Mouse (Mus musculus) limb, embryonic 10.5 days (tissue): ENCODE data around the gene Med1. TPM values are rescaled to one million over a fixed set of nuclear protein-coding genes. Genes with fewer than 3 reads are reported as not detected.

Source experiments
- DNase-seq: peaks from one replicate; pipeline ENCODE4 v3.0.0-alpha.2; 2017; ENCODE audit warnings: low spot score
- H3K27ac ChIP-seq: fragments of 300-500 bp; sonication (generic); 2 replicates; pipeline ENCODE4 v1.5.1; 2016; ENCODE audit warnings: mild to moderate bottlenecking
- H3K27me3 ChIP-seq: fragments of 300-500 bp; sonication (generic); 2 replicates; pipeline ENCODE4 v1.6.1; 2016; ENCODE audit warnings: low read depth, mild to moderate bottlenecking; ENCODE audit not compliant: poor library complexity, severe bottlenecking
- H3K36me3 ChIP-seq: fragments of 300-500 bp; sonication (generic); 2 replicates; pipeline ENCODE4 v1.6.1; 2016; ENCODE audit warnings: mild to moderate bottlenecking, moderate library complexity
- H3K4me1 ChIP-seq: fragments of 300-500 bp; sonication (generic); 2 replicates; pipeline ENCODE4 v1.6.1; 2016
- H3K4me3 ChIP-seq: fragments of 300-500 bp; sonication (generic); 2 replicates; pipeline ENCODE4 v1.5.1; 2016; ENCODE audit warnings: mild to moderate bottlenecking, moderate library complexity
- H3K9me3 ChIP-seq: fragments of 300-500 bp; sonication (generic); replicated peaks from 2 replicates; pipeline ENCODE4 v1.6.1; 2016; ENCODE audit warnings: mild to moderate bottlenecking
- WGBS: fragments of 180-500 bp; shearing (Covaris S2); methylation state at CpG from one replicate; pipeline ENCODE4 v1.1.7; 2016; 5-methylcytosine and 5-hydroxymethylcytosine counted together
- microRNA-seq: library from miRNA; unstranded; fragments of <30 nt; microRNA quantifications from one replicate; pipeline ENCODE4, GENCODE M21; 2017
- polyA plus RNA-seq: library from polyadenylated mRNA; unstranded; fragments of >200 nt; fragmentation: Nextera tagmentation; extraction: Ambion mirVana; gene quantifications from 2 replicates; pipeline ENCODE4 v1.2.1, GENCODE M21; 2016

The Med1 gene
- polyA plus RNA-seq, 1 experiment from 2014 or later: 84.3 TPM

GRCm38 (mm10) chr11:98137836-98138235 lies 55.3 kb downstream of the Med1 start:
- Histone ChIP-seq H3K27ac (no peak overlapping the region), H3K4me1 (no peaks in the 10 kb centered on the region), H3K36me3 (peaks cover 19% of the 10 kb centered on the region), H3K9me3 (no peaks in the 10 kb centered on the region), H3K27me3 (no peaks in the 10 kb centered on the region), H3K4me3 (no peak overlapping the region)
- no peak for DNase-seq
- WGBS: 95% methylated on average over 11 of the region's 11 CpGs

GRCm38 (mm10) chr11:98134951-98135350 lies 58.1 kb downstream of the Med1 start:
- no peak overlapping the region for H3K4me3 ChIP-seq
- WGBS: 76% methylated on average over 4 of the region's 4 CpGs
- peaks cover 6% of the 10 kb centered on the region; the same call in 1 of the 2 replicates for H3K36me3 ChIP-seq
- DNase-seq: no peak
- H3K9me3 ChIP-seq: no peaks in the 10 kb centered on the region
- no peaks in the 10 kb centered on the region for H3K4me1 ChIP-seq
- no peaks in the 10 kb centered on the region for H3K27me3 ChIP-seq
- no peak overlapping the region for H3K27ac ChIP-seq

GRCm38 (mm10) chr11:98123424-98123823 lies 69.7 kb downstream of the Med1 start:
- Histone ChIP-seq H3K4me3 (no peak overlapping the region), H3K27ac (no peak overlapping the region), H3K9me3 (no peaks in the 10 kb centered on the region), H3K27me3 (no peaks in the 10 kb centered on the region), H3K36me3 (peaks cover 58% of the 10 kb centered on the region), H3K4me1 (no peaks in the 10 kb centered on the region)
- DNase-seq: no peak
- WGBS: 89% methylated on average over 5 of the region's 5 CpGs

- H3K27me3 ChIP-seq: no peaks in the 10 kb centered on the region
- H3K4me3 ChIP-seq: no peak overlapping the region
- WGBS: 96% methylated on average over 1 of the region's 1 CpGs
- peaks cover 52% of the 10 kb centered on the region for H3K36me3 ChIP-seq
- no peak overlapping the region for H3K27ac ChIP-seq
- no peak for DNase-seq
- no peaks in the 10 kb centered on the region for H3K4me1 ChIP-seq
- no peaks in the 10 kb centered on the region for H3K9me3 ChIP-seq
Observed at GRCm38 (mm10) chr11:98114363-98114762, 78.7 kb downstream of the Med1 start.

- Histone ChIP-seq H3K4me1 (no peaks in the 10 kb centered on the region), H3K4me3 (no peak overlapping the region), H3K9me3 (no peaks in the 10 kb centered on the region), H3K27me3 (no peaks in the 10 kb centered on the region), H3K27ac (no peak overlapping the region), H3K36me3 (peaks cover 61% of the 10 kb centered on the region)
- WGBS: 72% methylated on average over 4 of the region's 4 CpGs
- no peak for DNase-seq
Observed at GRCm38 (mm10) chr11:98113504-98113903, 79.6 kb downstream of the Med1 start.

- no peaks in the 10 kb centered on the region for H3K27me3 ChIP-seq
- no peak for DNase-seq
- H3K27ac ChIP-seq: no peak overlapping the region
- H3K36me3 ChIP-seq: peaks cover 77% of the 10 kb centered on the region
- no peaks in the 10 kb centered on the region for H3K4me1 ChIP-seq
- no peaks in the 10 kb centered on the region for H3K9me3 ChIP-seq
- no peak overlapping the region for H3K4me3 ChIP-seq
- 85% methylated on average over 5 of the region's 5 CpGs for WGBS
Observed at GRCm38 (mm10) chr11:98109706-98110105, 83.4 kb downstream of the Med1 start.

Small RNAs within 50 kb of the gene (microRNA-seq; reads per million reads assigned to microRNA genes)
- not detected for gene Gm27399

Other genes with a start within 250 kb of the Med1 start
- not detected in 2 replicates for gene Plxdc1, start 206.8 kb downstream of the Med1 start, polyA plus RNA-seq
- 12.4 and 17.8 TPM in 2 replicates for gene Arl5c, start 197.1 kb downstream of the Med1 start, polyA plus RNA-seq
- 3.4 and 6.5 TPM in 2 replicates for gene Cacnb1, start 170.3 kb downstream of the Med1 start, polyA plus RNA-seq
- 1,186 and 1,476 TPM in 2 replicates for gene Rpl19, start 166.6 kb downstream of the Med1 start, polyA plus RNA-seq
- gene Stac2, start 139.8 kb downstream of the Med1 start, polyA plus RNA-seq: 0.28 and 0.56 TPM in 2 replicates
- gene Fbxl20, start 42.9 kb downstream of the Med1 start, polyA plus RNA-seq: 17.3 and 27.3 TPM in 2 replicates
- gene Cdk12, start 9.8 kb upstream of the Med1 start, polyA plus RNA-seq: 12.2 and 14.6 TPM in 2 replicates
- gene Neurod2, start 136.4 kb upstream of the Med1 start, polyA plus RNA-seq: not detected in 2 replicates
- 0.13 TPM in 2 replicates for gene Ppp1r1b, start 155.1 kb upstream of the Med1 start, polyA plus RNA-seq
- gene Stard3, start 165.1 kb upstream of the Med1 start, polyA plus RNA-seq: 37.8 and 41.3 TPM in 2 replicates
- gene Tcap, start 190.5 kb upstream of the Med1 start, polyA plus RNA-seq: 0.16 and 0.40 TPM in 2 replicates
- gene Pnmt, start 193.2 kb upstream of the Med1 start, polyA plus RNA-seq: 0.61 TPM in 1 of 2 replicates, not detected in the other
- 9.7 and 10.5 TPM in 2 replicates for gene Pgap3, start 207.2 kb upstream of the Med1 start, polyA plus RNA-seq
- 24.5 and 30.9 TPM in 2 replicates for gene Erbb2, start 219.2 kb upstream of the Med1 start, polyA plus RNA-seq
- gene Mien1, start 245.7 kb upstream of the Med1 start, polyA plus RNA-seq: 76.8 and 81.3 TPM in 2 replicates